Mouse (Mus musculus): ENCODE results near the gene Esyt1.

Esyt1 gene

GRCm38 (mm10) chr10:128488776-128489175 is 36.9 kb downstream of the Esyt1 start:
- DNase-seq (ENCODE audit: low read depth, low spot score) = no peak

GRCm38 (mm10) chr10:128487861-128488712 is 37.6 kb downstream of the Esyt1 start:
- DNase-seq (ENCODE audit: low read depth, low spot score) = no peak

- no peak for DNase-seq (ENCODE audit: low read depth, low spot score)
Measured at GRCm38 (mm10) chr10:128486370-128486769, 39.3 kb downstream of the Esyt1 start.

GRCm38 (mm10) chr10:128474366-128474765 is 51.3 kb downstream of the Esyt1 start:
- DNase-seq (ENCODE audit: low read depth, low spot score) = peak; percentile 55

- no peak for DNase-seq (ENCODE audit: low read depth, low spot score)
Measured at GRCm38 (mm10) chr10:128460270-128460630, 65.4 kb downstream of the Esyt1 start.

Measured in WW6 (cell line).